Mouse (Mus musculus): ENCODE measurements around the gene Gatad2a. TPM values are rescaled to one million over a fixed set of nuclear protein-coding genes. Genes with fewer than 3 reads are reported as not detected.

Gene Gatad2a
- polyA plus RNA-seq, 1 experiment from 2014 or later: 54.8 TPM

- H3K36me3 ChIP-seq: peaks cover 18% of the 10 kb centered on the region
- ATAC-seq (ENCODE audit: low FRiP score): peak; percentile 90
- H3K27me3 ChIP-seq: no peaks in the 10 kb centered on the region
- H3K27ac ChIP-seq: peak overlapping the region; percentile 88
- H3K4me1 ChIP-seq: peaks cover 36% of the 10 kb centered on the region
- no peaks in the 10 kb centered on the region for H3K9me3 ChIP-seq (replicated peaks)
- H3K4me2 ChIP-seq (replicated peaks): peak overlapping the region; percentile 95
- H3K9ac ChIP-seq: peak overlapping the region; percentile 80
- peak overlapping the region; percentile 71 for H3K4me3 ChIP-seq
- under 1% methylated on average over 45 of the region's 45 CpGs for WGBS
Measured at GRCm38 (mm10) chr8:69903063-69903542, 93.1 kb downstream of the Gatad2a start.

- H3K27ac ChIP-seq: peak within 1 kb of the TSS; percentile 88
- WGBS: 5% methylated on average over 89 of the region's 89 CpGs
Measured at GRCm38 (mm10) chr8:69902163-69903062, 93.8 kb downstream of the Gatad2a start, which contains the start of the genes Tssk6, Ndufa13 and Yjefn3. TSS of gene Tssk6 (plus strand) at chr8:69902184. TSS of gene Ndufa13 (minus strand) at chr8:69902558. TSS of gene Yjefn3 (minus strand) at chr8:69902712.

GRCm38 (mm10) chr8:69901484-69902162 lies 94.6 kb downstream of the Gatad2a start:
- Histone ChIP-seq H3K36me3 (peaks cover 14% of the 10 kb centered on the region), H3K27ac (peak overlapping the region; percentile 88), H3K9ac (peak overlapping the region; percentile 80), H3K27me3 (no peaks in the 10 kb centered on the region), H3K4me1 (peaks cover 45% of the 10 kb centered on the region), H3K9me3 (replicated peaks) (no peaks in the 10 kb centered on the region), H3K4me2 (replicated peaks) (peak overlapping the region; percentile 95), H3K4me3 (peak overlapping the region; percentile 71)
- ATAC-seq (ENCODE audit: low FRiP score): peak; percentile 72
- WGBS: 2% methylated on average over 41 of the region's 41 CpGs

More at GRCm38 (mm10) chr8:69902163-69903062, 93.8 kb downstream of the Gatad2a start, which contains the start of the genes Tssk6, Ndufa13 and Yjefn3:
- Histone ChIP-seq H3K9ac (peak within 1 kb of the TSS; percentile 80), H3K36me3 (peaks cover 14% of the 10 kb centered on the region), H3K27me3 (no peaks in the 10 kb centered on the region), H3K4me2 (replicated peaks) (peak within 1 kb of the TSS; percentile 95), H3K9me3 (replicated peaks) (no peaks in the 10 kb centered on the region), H3K4me1 (peaks cover 39% of the 10 kb centered on the region), H3K4me3 (peak within 1 kb of the TSS; percentile 71)
- peak; percentile 44 for ATAC-seq (ENCODE audit: low FRiP score)

- Histone ChIP-seq H3K9me3 (replicated peaks) (no peaks in the 10 kb centered on the region), H3K9ac (peak overlapping the region; percentile 76), H3K4me3 (peak overlapping the region; percentile 71), H3K4me1 (peaks cover 46% of the 10 kb centered on the region), H3K36me3 (peaks cover 14% of the 10 kb centered on the region), H3K27ac (peak overlapping the region; percentile 88), H3K27me3 (no peaks in the 10 kb centered on the region), H3K4me2 (replicated peaks) (peak overlapping the region; percentile 95)
- 22% methylated on average over 12 of the region's 12 CpGs for WGBS
- ATAC-seq (ENCODE audit: low FRiP score): no peak
Measured at GRCm38 (mm10) chr8:69900895-69901451, 95.2 kb downstream of the Gatad2a start.

- Histone ChIP-seq H3K9ac (no peak overlapping the region), H3K27ac (no peak overlapping the region), H3K36me3 (peaks cover 14% of the 10 kb centered on the region), H3K9me3 (replicated peaks) (no peaks in the 10 kb centered on the region), H3K27me3 (no peaks in the 10 kb centered on the region), H3K4me3 (no peak overlapping the region), H3K4me1 (peaks cover 57% of the 10 kb centered on the region), H3K4me2 (replicated peaks) (no peak overlapping the region; the same call in 1 of the 2 replicates)
- ATAC-seq (ENCODE audit: low FRiP score): no peak
- 96% methylated on average over 2 of the region's 2 CpGs for WGBS
Measured at GRCm38 (mm10) chr8:69899876-69900275, 96.3 kb downstream of the Gatad2a start.

GRCm38 (mm10) chr8:69897857-69898256 lies 98.3 kb downstream of the Gatad2a start:
- Histone ChIP-seq H3K4me3 (no peak overlapping the region), H3K9me3 (replicated peaks) (no peaks in the 10 kb centered on the region), H3K4me1 (peaks cover 56% of the 10 kb centered on the region), H3K9ac (no peak overlapping the region), H3K27ac (no peak overlapping the region), H3K27me3 (peaks cover 4% of the 10 kb centered on the region; the same call in 1 of the 2 replicates), H3K36me3 (peaks cover 29% of the 10 kb centered on the region), H3K4me2 (replicated peaks) (no peak overlapping the region)
- 87% methylated on average over 6 of the region's 6 CpGs for WGBS
- no peak for ATAC-seq (ENCODE audit: low FRiP score)

- Histone ChIP-seq H3K9ac (no peak overlapping the region), H3K4me3 (no peak overlapping the region), H3K4me1 (peaks cover 53% of the 10 kb centered on the region), H3K4me2 (replicated peaks) (no peak overlapping the region), H3K9me3 (replicated peaks) (no peaks in the 10 kb centered on the region), H3K27me3 (peaks cover 11% of the 10 kb centered on the region; the same call in 1 of the 2 replicates), H3K27ac (no peak overlapping the region), H3K36me3 (peaks cover 29% of the 10 kb centered on the region)
- no peak for ATAC-seq (ENCODE audit: low FRiP score)
- 79% methylated on average over 4 of the region's 4 CpGs for WGBS
Measured at GRCm38 (mm10) chr8:69895772-69896451, 100.3 kb downstream of the Gatad2a start.

GRCm38 (mm10) chr8:69894836-69895332 lies 101.3 kb downstream of the Gatad2a start:
- peaks cover 29% of the 10 kb centered on the region for H3K36me3 ChIP-seq
- H3K9ac ChIP-seq: no peak overlapping the region
- H3K4me3 ChIP-seq: no peak overlapping the region
- ATAC-seq (ENCODE audit: low FRiP score): no peak
- H3K27ac ChIP-seq: no peak overlapping the region
- peaks cover 21% of the 10 kb centered on the region for H3K27me3 ChIP-seq
- 51% methylated on average over 6 of the region's 6 CpGs for WGBS
- H3K9me3 ChIP-seq (replicated peaks): no peaks in the 10 kb centered on the region
- no peak overlapping the region for H3K4me2 ChIP-seq (replicated peaks)
- peaks cover 43% of the 10 kb centered on the region for H3K4me1 ChIP-seq

GRCm38 (mm10) chr8:69893863-69894262 lies 102.3 kb downstream of the Gatad2a start:
- no peaks in the 10 kb centered on the region for H3K9me3 ChIP-seq (replicated peaks)
- no peak overlapping the region for H3K9ac ChIP-seq
- no peak overlapping the region for H3K4me2 ChIP-seq (replicated peaks)
- no peak overlapping the region for H3K27ac ChIP-seq
- H3K36me3 ChIP-seq: peaks cover 26% of the 10 kb centered on the region
- H3K27me3 ChIP-seq: peaks cover 31% of the 10 kb centered on the region
- no peak overlapping the region for H3K4me3 ChIP-seq
- no peak for ATAC-seq (ENCODE audit: low FRiP score)
- 30% methylated on average over 17 of the region's 17 CpGs for WGBS
- peaks cover 45% of the 10 kb centered on the region for H3K4me1 ChIP-seq

- 45% methylated on average over 19 of the region's 19 CpGs for WGBS
- Histone ChIP-seq H3K4me3 (no peak overlapping the region), H3K4me1 (peaks cover 55% of the 10 kb centered on the region), H3K27me3 (peaks cover 62% of the 10 kb centered on the region), H3K4me2 (replicated peaks) (no peak overlapping the region), H3K9ac (no peak overlapping the region), H3K36me3 (peaks cover 15% of the 10 kb centered on the region; the same call in 1 of the 2 replicates), H3K27ac (no peak overlapping the region), H3K9me3 (replicated peaks) (no peaks in the 10 kb centered on the region)
- 0 out of 2 replicates have a peak, but pooled peaks have one; percentile 1 for ATAC-seq (ENCODE audit: low FRiP score)
Measured at GRCm38 (mm10) chr8:69890813-69891241, 105.4 kb downstream of the Gatad2a start.

GRCm38 (mm10) chr8:69888902-69889301 lies 107.3 kb downstream of the Gatad2a start:
- peak overlapping the region; percentile 23 for H3K4me3 ChIP-seq
- peak overlapping the region; percentile 42 for H3K4me2 ChIP-seq (replicated peaks)
- 0 out of 2 replicates have a peak, but pooled peaks have one; percentile 24 for ATAC-seq (ENCODE audit: low FRiP score)
- H3K9ac ChIP-seq: peak overlapping the region; percentile 2; the same call in 1 of the 2 replicates
- peaks cover 11% of the 10 kb centered on the region; the same call in 1 of the 2 replicates for H3K36me3 ChIP-seq
- peaks cover 81% of the 10 kb centered on the region for H3K27me3 ChIP-seq
- 4% methylated on average over 32 of the region's 32 CpGs for WGBS
- no peak overlapping the region for H3K27ac ChIP-seq
- no peaks in the 10 kb centered on the region for H3K9me3 ChIP-seq (replicated peaks)
- peaks cover 40% of the 10 kb centered on the region for H3K4me1 ChIP-seq

All from hindbrain, embryonic 12.5 days (tissue).